Mouse (Mus musculus) C2C12 (cell line): ENCODE measurements at regions not wholly inside any gene's neighbourhood (a gene's known extent, or its start where the extent isn't known, plus 50 kb on each side); places are given as distances from the start of the nearest gene placed in this dataset.

Source experiments
- H3K27me3 ChIP-seq: one replicate; pipeline ENCODE4 v1.6.1; 2011; ENCODE audit not compliant: control insufficient read depth, insufficient read depth, insufficient read length
- H3K36me3 ChIP-seq: one replicate; pipeline ENCODE4 v1.6.1; 2011; ENCODE audit not compliant: control insufficient read depth, insufficient read depth
- H3K4me3 ChIP-seq: one replicate; pipeline ENCODE4 v1.5.1; 2011; ENCODE audit warnings: mild to moderate bottlenecking, control low read depth; ENCODE audit not compliant: poor library complexity, insufficient read depth, severe bottlenecking
- H3K79me2 ChIP-seq: one replicate; pipeline ENCODE4 v1.6.1; 2011; ENCODE audit not compliant: control insufficient read depth, insufficient read depth
- H3K79me3 ChIP-seq: one replicate; pipeline ENCODE4 v1.6.1; 2011; ENCODE audit warnings: low read depth, control low read depth
- H3ac ChIP-seq: one replicate; pipeline ENCODE3; 2011; ENCODE audit warnings: low read depth; ENCODE audit not compliant: control insufficient read depth, insufficient read length
- CEBPB ChIP-seq: IDR thresholded peaks from one replicate; pipeline ENCODE4 v1.6.1; 2011; ENCODE audit warnings: low read depth, mild to moderate bottlenecking, control low read depth, moderate library complexity
- CTCF ChIP-seq: IDR thresholded peaks from one replicate; pipeline ENCODE4 v1.5.1; 2011; ENCODE audit not compliant: control insufficient read depth, insufficient read depth, insufficient read length
- FOSL1 ChIP-seq: IDR thresholded peaks from one replicate; pipeline ENCODE4 v1.8.0; 2011; ENCODE audit warnings: mild to moderate bottlenecking, low read length; ENCODE audit not compliant: poor library complexity, insufficient read depth, severe bottlenecking
- MAX ChIP-seq: IDR thresholded peaks from one replicate; pipeline ENCODE4 v1.6.1; 2011; ENCODE audit warnings: mild to moderate bottlenecking, control low read depth
- MYOD1 ChIP-seq: IDR thresholded peaks from one replicate; pipeline ENCODE4 v1.6.1; 2011; ENCODE audit warnings: low read depth; ENCODE audit not compliant: control insufficient read depth, insufficient read length
- MYOG ChIP-seq: IDR thresholded peaks from one replicate; pipeline ENCODE4 v1.6.1; 2011; ENCODE audit not compliant: control insufficient read depth, insufficient read length; ENCODE audit errors: extremely low read depth
- USF1 ChIP-seq: IDR thresholded peaks from one replicate; pipeline ENCODE4 v1.6.1; 2011; ENCODE audit warnings: low read depth, mild to moderate bottlenecking, control low read depth, moderate library complexity

GRCm38 (mm10) chr3:56475529-56476527 is 292.3 kb upstream of the Nbea start:
- Histone ChIP-seq H3K79me3 (no peaks in the 10 kb centered on the region), H3K79me2 (no peaks in the 10 kb centered on the region), H3K36me3 (no peaks in the 10 kb centered on the region), H3ac (no peak overlapping the region), H3K4me3 (no peak overlapping the region), H3K27me3 (no peaks in the 10 kb centered on the region)
- TF ChIP-seq MAX (no peak), CEBPB (no peak), MYOG (no peak), MYOD1 (no peak), FOSL1 (no peak), USF1 (no peak), CTCF (no peak)

- Histone ChIP-seq H3K27me3 (no peaks in the 10 kb centered on the region), H3K79me3 (no peaks in the 10 kb centered on the region), H3K4me3 (no peak overlapping the region), H3K36me3 (no peaks in the 10 kb centered on the region), H3ac (no peak overlapping the region), H3K79me2 (no peaks in the 10 kb centered on the region)
- TF ChIP-seq FOSL1 (no peak), MYOG (no peak), CTCF (no peak), CEBPB (no peak), MYOD1 (no peak), MAX (no peak)
Observed at GRCm38 (mm10) chr3:56472651-56473050, 289.1 kb upstream of the Nbea start.

GRCm38 (mm10) chr3:56471823-56472222 is 288.3 kb upstream of the Nbea start:
- TF ChIP-seq MAX, result no peak
- no peak for TF ChIP-seq MYOG
- TF ChIP-seq CTCF, result no peak
- TF ChIP-seq USF1, result no peak
- TF ChIP-seq FOSL1, result no peak
- no peak for TF ChIP-seq MYOD1
- TF ChIP-seq CEBPB, result no peak
- H3K36me3 ChIP-seq, result no peaks in the 10 kb centered on the region
- H3K4me3 ChIP-seq, result no peak overlapping the region
- no peaks in the 10 kb centered on the region for H3K79me2 ChIP-seq
- H3K79me3 ChIP-seq, result no peaks in the 10 kb centered on the region
- H3K27me3 ChIP-seq, result no peaks in the 10 kb centered on the region
- H3ac ChIP-seq, result no peak overlapping the region

- H3K36me3 ChIP-seq, result no peaks in the 10 kb centered on the region
Observed at GRCm38 (mm10) chr3:56471185-56471584, 287.7 kb upstream of the Nbea start.

GRCm38 (mm10) chr3:56457625-56458024 is 274.1 kb upstream of the Nbea start:
- Histone ChIP-seq H3K79me3 (no peaks in the 10 kb centered on the region), H3K79me2 (no peaks in the 10 kb centered on the region), H3K36me3 (no peaks in the 10 kb centered on the region), H3ac (no peak overlapping the region), H3K27me3 (no peaks in the 10 kb centered on the region), H3K4me3 (no peak overlapping the region)
- no peak for TF ChIP-seq USF1
- no peak for TF ChIP-seq FOSL1
- no peak for TF ChIP-seq CEBPB
- no peak for TF ChIP-seq MAX
- TF ChIP-seq MYOG, result no peak
- no peak for TF ChIP-seq CTCF

More at GRCm38 (mm10) chr3:56471185-56471584, 287.7 kb upstream of the Nbea start:
- Histone ChIP-seq H3ac (no peak overlapping the region), H3K4me3 (no peak overlapping the region), H3K79me3 (no peaks in the 10 kb centered on the region), H3K79me2 (no peaks in the 10 kb centered on the region), H3K27me3 (no peaks in the 10 kb centered on the region)
- TF ChIP-seq USF1 (no peak), FOSL1 (no peak), CTCF (no peak), MYOG (no peak), CEBPB (no peak), MAX (no peak), MYOD1 (no peak)
